Mouse (Mus musculus): ENCODE results near the gene Fnip1. TPM values are rescaled to one million over a fixed set of nuclear protein-coding genes. Genes with fewer than 3 reads are reported as not detected.
A peak's percentile ranks its signal among the peaks of the same experiment; 100 is the strongest.
"Not testable (repeated sequence)": the region's sequence is repeated elsewhere in the genome, so short reads cannot be mapped to it uniquely, and the experiment has no call there.

Fnip1 gene
- polyA plus RNA-seq (2015; fragmentation: Nextera tagmentation; extraction: Ambion mirVana), result 9.6 and 10.4 TPM in 2 replicates

DNA sequence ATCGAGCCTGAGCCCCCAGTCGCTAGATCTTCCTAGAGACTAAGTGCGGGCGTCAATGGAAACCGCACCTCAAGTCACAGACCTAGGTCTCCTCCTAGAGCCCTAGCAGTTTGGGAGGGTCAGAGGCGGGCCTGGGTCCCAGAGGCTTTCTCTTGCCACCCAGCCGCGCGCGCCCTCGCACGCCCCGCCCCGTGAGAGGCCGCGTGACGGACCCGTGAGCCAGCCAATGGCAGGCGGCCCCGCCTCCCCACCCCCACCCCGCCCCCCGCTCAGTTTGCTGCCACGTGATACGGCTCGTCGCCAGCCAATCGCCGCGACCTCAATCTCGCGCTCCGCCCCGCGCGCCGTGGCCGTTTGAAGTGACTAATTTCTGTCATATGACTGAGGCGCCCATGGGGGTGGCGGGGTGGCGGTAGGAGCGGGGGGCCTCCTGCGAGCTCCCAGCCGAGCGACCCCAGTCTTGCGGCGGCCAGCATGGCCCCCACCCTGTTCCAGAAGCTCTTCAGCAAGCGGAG, at the start of gene Fnip1:
Fnip1 (plus strand) TSS at position 377 of the 515 bp plus-strand sequence.
- Histone ChIP-seq H3K4me3 (peak within 1 kb of the TSS; percentile 91), H3K27ac (replicated peaks) (peak within 1 kb of the TSS; percentile 84), H3K36me3 (no peaks in the 10 kb centered on the region), H3K4me1 (replicated peaks) (peaks cover 33% of the 10 kb centered on the region), H3K27me3 (no peaks in the 10 kb centered on the region), H3K9ac (peak within 1 kb of the TSS; percentile 93), H3K4me2 (peak within 1 kb of the TSS; percentile 70), H3K9me3 (no peaks in the 10 kb centered on the region)
- under 1% methylated on average over 47 of the region's 47 CpGs for WGBS
- ATAC-seq (ENCODE audit: low read depth), result peak; percentile 97

DNA sequence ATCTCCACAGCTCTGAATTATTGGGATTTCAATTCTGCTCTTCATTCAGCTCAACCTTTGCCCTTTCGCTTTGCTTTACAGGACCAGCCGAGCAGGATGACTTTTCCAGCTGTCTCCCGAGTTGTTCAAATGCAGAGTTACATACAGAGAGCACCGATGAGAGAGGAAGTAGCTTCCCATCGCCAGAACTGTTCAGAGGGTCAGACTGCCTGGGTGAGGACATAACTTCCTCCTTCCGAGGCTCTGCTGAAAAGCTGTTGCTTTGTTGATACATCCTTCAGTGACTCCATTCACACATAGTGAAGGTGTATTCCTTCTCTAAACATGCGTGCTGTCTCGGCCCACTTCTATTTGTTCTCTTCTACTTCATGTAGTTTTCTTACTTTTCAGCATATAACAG, 47.6 kb upstream of the Fnip1 start:
- Histone ChIP-seq H3K4me1 (replicated peaks) (no peaks in the 10 kb centered on the region), H3K9me3 (no peaks in the 10 kb centered on the region), H3K9ac (no peak overlapping the region), H3K27me3 (no peaks in the 10 kb centered on the region), H3K4me2 (no peak overlapping the region), H3K4me3 (no peak overlapping the region), H3K27ac (replicated peaks) (no peak overlapping the region), H3K36me3 (no peaks in the 10 kb centered on the region)
- ATAC-seq (ENCODE audit: low read depth), result no peak
- 77% methylated on average over 8 of the region's 8 CpGs for WGBS

DNA sequence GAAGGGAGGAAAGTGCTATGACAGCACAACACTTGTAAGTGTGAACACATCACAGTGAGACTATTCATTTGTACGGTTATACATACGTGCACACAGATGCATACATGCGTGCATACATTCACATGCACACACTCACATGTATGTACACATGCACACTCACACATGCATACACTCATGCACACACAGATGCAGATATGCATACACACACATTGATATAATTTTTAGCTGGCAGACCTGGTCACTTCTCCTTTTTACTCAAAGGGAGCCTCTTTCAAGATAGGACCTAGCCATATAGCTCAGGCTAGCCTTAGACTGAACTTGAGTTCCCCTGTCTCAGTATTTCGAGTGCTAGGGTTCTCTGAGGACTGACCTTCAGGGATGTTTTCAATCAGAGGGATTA, 46.7 kb upstream of the Fnip1 start:
- Histone ChIP-seq H3K27me3 (no peaks in the 10 kb centered on the region), H3K4me3 (no peak overlapping the region), H3K9me3 (no peaks in the 10 kb centered on the region), H3K36me3 (no peaks in the 10 kb centered on the region), H3K27ac (replicated peaks) (no peak overlapping the region), H3K4me2 (no peak overlapping the region), H3K4me1 (replicated peaks) (no peaks in the 10 kb centered on the region), H3K9ac (no peak overlapping the region)
- ATAC-seq (ENCODE audit: low read depth), result no peak
- 86% methylated on average over 4 of the region's 4 CpGs for WGBS

DNA sequence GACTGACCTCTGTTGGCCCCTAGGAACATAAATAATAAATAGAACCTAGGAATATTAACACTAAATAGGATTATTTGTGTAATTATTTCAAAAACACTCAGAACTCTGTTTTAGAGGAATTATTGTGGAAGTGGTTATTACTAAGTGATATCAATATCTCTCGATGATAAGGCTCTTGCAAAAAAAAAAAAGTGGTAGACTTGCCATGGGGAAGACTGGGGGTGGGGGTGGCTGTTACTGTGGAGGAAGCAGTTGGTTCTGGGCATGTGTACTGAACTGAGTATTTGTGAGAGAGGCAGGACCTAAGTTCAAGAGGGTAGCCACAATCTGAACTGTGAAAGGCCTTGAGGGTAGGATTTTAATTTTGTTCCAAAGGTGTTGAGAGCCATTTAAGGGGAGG, 41.3 kb upstream of the Fnip1 start:
- H3K9me3 ChIP-seq, result no peaks in the 10 kb centered on the region
- H3K4me1 ChIP-seq (replicated peaks), result no peaks in the 10 kb centered on the region
- no peaks in the 10 kb centered on the region for H3K36me3 ChIP-seq
- no peak overlapping the region for H3K4me3 ChIP-seq
- 89% methylated on average over 1 of the region's 1 CpGs for WGBS
- no peak overlapping the region for H3K27ac ChIP-seq (replicated peaks)
- H3K4me2 ChIP-seq, result no peak overlapping the region
- ATAC-seq (ENCODE audit: low read depth), result no peak
- no peaks in the 10 kb centered on the region for H3K27me3 ChIP-seq
- H3K9ac ChIP-seq, result no peak overlapping the region

DNA sequence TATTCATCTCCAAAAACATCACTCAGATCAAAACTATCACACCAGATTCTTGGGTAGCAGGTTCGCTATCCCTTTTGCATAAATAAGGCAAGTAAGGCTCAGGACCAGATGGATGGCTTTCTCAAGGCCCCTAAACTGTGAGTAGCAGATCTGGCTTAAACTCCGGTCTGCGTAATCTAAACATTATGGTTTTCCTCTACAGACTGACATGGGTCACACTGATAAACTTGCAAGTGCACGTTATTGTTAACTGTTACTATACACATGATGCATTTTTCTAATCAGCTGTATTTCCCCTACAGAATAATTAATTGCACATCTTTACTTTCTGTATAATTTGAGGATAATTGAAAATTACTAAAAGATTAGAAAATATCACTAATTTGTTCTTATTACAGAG, 39.9 kb upstream of the Fnip1 start:
- ATAC-seq (ENCODE audit: low read depth), result no peak
- 90% methylated on average over 4 of the region's 4 CpGs for WGBS
- H3K4me2 ChIP-seq, result no peak overlapping the region
- H3K9ac ChIP-seq, result no peak overlapping the region
- no peak overlapping the region for H3K27ac ChIP-seq (replicated peaks)
- H3K4me3 ChIP-seq, result no peak overlapping the region
- no peaks in the 10 kb centered on the region for H3K36me3 ChIP-seq
- H3K9me3 ChIP-seq, result no peaks in the 10 kb centered on the region
- no peaks in the 10 kb centered on the region for H3K27me3 ChIP-seq
- no peaks in the 10 kb centered on the region for H3K4me1 ChIP-seq (replicated peaks)

DNA sequence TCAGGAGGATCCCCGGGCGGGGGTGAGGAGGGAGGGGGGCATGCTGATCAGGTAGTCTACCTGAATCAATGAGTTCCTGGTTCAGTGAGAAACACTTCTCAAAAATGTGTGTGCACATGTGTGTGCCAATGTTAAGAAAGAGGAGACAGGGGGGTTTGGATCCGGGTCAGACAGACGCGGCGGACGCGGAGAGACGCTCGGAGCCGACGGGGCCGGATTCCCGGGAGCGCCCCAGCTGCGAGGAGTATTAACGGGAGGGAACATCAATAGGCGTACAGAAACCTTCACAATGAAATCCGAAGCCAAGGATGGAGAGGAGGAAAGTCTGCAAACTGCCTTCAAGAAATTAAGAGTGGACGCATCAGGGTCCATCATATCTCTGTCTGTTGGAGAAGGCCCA, 37.2 kb upstream of the Fnip1 start:
- H3K9ac ChIP-seq; H3K4me1 ChIP-seq (replicated peaks); H3K9me3 ChIP-seq; H3K4me3 ChIP-seq; H3K27me3 ChIP-seq; H3K4me2 ChIP-seq; ATAC-seq (ENCODE audit: low read depth); H3K36me3 ChIP-seq; H3K27ac ChIP-seq (replicated peaks): not testable (repeated sequence)
- WGBS, result 93% methylated on average over 20 of the region's 20 CpGs

DNA sequence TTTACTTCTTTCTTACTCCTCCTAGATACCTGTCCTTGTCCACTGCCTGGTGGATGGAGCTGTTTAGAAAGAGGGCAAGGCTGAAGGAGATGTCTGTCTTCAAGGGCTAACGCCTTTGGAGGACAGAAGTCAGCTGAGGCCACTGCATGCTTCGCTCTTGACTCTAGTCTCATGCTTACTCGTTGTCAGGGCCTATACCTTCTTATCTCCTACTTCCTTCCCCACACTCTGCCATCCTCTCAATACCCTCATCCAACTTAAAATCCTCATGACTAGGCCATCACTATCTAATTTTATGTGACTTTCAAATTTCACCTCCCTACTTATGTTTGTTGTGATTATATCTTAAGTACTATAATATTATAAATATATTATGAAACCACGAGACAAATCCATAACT, 33.1 kb upstream of the Fnip1 start:
- Histone ChIP-seq H3K9me3 (no peaks in the 10 kb centered on the region), H3K36me3 (no peaks in the 10 kb centered on the region), H3K9ac (no peak overlapping the region), H3K4me1 (replicated peaks) (no peaks in the 10 kb centered on the region), H3K27ac (replicated peaks) (no peak overlapping the region), H3K4me2 (no peak overlapping the region), H3K27me3 (no peaks in the 10 kb centered on the region), H3K4me3 (no peak overlapping the region)
- 84% methylated on average over 4 of the region's 4 CpGs for WGBS
- ATAC-seq (ENCODE audit: low read depth), result no peak

DNA sequence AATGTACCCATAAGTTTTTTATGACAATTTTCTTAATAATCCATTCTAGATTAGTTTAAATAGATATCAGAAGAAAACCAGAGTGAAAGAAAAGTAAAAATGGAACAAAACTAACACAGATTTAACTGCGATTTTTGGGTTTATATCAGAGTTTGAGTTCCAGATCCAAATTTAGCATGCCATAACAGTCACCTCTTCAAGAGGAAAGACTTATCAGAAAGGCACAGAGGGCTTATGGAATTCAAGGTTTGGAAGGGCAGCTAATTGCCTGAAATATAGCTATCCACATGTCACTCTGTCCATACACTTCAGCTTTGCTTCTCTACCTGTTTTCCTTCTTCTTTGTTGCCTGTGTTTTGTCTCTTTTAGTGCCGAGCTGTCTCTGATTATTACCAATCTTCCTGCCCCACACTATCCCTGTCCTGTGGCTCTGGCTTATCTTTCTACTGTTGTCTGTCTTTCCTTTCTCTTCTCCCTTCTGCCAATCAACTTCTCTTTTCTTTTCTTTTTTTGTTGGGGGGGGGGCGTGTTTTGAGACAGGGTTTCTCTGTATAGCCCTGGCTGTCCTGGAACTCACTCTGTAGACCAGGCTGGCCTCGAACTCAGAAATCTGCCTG, 31.0 kb upstream of the Fnip1 start:
- Histone ChIP-seq H3K9me3 (no peaks in the 10 kb centered on the region), H3K4me2 (no peak overlapping the region), H3K27me3 (no peaks in the 10 kb centered on the region), H3K36me3 (no peaks in the 10 kb centered on the region), H3K9ac (no peak overlapping the region), H3K27ac (replicated peaks) (no peak overlapping the region), H3K4me3 (no peak overlapping the region), H3K4me1 (replicated peaks) (no peaks in the 10 kb centered on the region)
- WGBS, result 81% methylated on average over 4 of the region's 4 CpGs
- ATAC-seq (ENCODE audit: low read depth), result no peak

DNA sequence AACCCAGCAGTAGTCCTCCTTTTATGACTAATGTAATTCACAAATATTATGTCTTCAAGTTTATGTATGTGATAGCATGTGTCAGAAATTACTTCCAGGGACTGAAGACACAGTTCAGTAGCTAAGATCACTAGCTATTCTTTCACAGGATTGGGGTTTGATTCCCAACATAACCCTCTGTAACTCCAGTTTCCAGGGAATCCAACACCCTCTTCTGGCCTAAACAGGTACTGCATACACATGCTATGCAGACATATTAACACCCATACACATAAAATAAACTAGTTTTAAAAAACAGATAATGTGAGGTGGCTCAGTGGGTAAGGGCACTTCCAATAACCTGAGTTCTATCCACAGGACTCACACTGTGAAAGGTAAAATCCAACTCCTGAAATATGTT, 27.4 kb upstream of the Fnip1 start:
- Histone ChIP-seq H3K4me1 (replicated peaks) (0 out of 2 replicates have a peak, but pooled peaks cover 5% of the 10 kb centered on the region), H3K4me2 (no peak overlapping the region), H3K4me3 (no peak overlapping the region), H3K36me3 (no peaks in the 10 kb centered on the region), H3K27ac (replicated peaks) (no peak overlapping the region), H3K9ac (no peak overlapping the region), H3K9me3 (no peaks in the 10 kb centered on the region), H3K27me3 (no peaks in the 10 kb centered on the region)
- no peak for ATAC-seq (ENCODE audit: low read depth)

DNA sequence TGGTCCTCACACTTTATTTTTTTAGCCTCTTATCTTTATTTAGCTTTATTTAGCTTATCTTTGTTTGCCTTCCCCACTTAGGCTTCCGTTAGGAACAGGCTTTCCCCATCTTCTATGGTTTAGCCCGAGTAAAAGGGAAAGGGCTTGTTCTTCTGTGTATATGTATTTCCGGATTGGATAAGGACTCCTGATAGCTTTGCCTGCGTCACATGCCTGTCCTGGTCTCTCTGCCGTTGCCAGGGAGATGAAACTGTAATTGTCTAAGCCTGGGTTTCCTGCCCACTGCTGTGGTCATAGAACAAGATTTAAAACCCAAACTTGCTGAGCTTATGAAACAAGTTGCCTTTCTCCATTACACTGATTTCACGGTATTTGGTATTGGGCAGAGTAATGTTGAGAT, 25.0 kb upstream of the Fnip1 start:
- no peak overlapping the region for H3K9ac ChIP-seq
- no peaks in the 10 kb centered on the region for H3K9me3 ChIP-seq
- 0 out of 2 replicates have a peak, but pooled peaks cover 5% of the 10 kb centered on the region for H3K4me1 ChIP-seq (replicated peaks)
- ATAC-seq (ENCODE audit: low read depth), result no peak
- no peak overlapping the region for H3K4me3 ChIP-seq
- no peak overlapping the region for H3K4me2 ChIP-seq
- 34% methylated on average over 6 of the region's 6 CpGs for WGBS
- no peak overlapping the region for H3K27ac ChIP-seq (replicated peaks)
- H3K27me3 ChIP-seq, result no peaks in the 10 kb centered on the region
- H3K36me3 ChIP-seq, result no peaks in the 10 kb centered on the region

DNA sequence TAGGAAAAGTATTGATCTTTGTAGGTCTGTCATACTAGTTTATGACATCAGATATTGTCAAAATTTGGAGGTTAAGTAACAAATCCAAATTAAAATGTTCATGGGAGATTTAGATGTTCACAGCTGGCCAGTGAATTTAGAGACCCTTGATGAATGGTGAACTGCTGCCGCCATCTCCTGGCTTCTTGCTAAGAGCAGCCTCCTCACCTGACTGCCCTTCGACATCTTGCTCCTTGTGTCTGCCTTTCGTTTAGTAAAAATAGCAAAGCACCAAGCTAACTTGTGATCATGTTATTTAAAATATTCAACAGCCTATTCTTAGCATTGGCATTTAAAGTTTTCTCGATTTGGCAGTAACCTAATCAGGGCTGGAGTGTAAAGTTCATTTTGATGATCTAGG, 15.0 kb upstream of the Fnip1 start:
- ATAC-seq (ENCODE audit: low read depth), result no peak
- WGBS, result 79% methylated on average over 4 of the region's 4 CpGs

DNA sequence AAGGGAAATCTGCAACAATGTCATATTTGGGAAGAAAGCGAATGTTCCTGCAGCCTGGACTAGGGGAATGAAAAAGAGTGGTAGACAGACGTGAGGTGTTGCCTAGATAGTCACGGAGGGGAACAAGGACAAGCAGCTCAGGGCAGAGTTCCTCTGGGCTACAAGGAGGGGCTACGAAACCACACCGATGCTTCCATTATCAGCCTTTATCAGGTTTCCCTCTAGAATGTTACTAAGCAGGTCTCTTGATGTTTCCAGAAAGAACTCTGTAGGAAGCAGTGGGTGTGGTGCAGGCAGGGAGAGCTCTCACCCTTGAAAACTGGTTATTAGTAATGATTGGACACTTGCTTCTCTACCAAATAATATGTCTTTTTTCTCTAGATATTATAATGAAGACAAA, 11.7 kb upstream of the Fnip1 start:
- WGBS, result 88% methylated on average over 5 of the region's 5 CpGs
- H3K4me1 ChIP-seq (replicated peaks), result peaks cover 8% of the 10 kb centered on the region; the same call in 1 of the 2 replicates

More for the DNA sequence above, 15.0 kb upstream of the Fnip1 start:
- Histone ChIP-seq H3K9ac (no peak overlapping the region), H3K27ac (replicated peaks) (no peak overlapping the region), H3K36me3 (no peaks in the 10 kb centered on the region), H3K4me1 (replicated peaks) (no peaks in the 10 kb centered on the region), H3K27me3 (no peaks in the 10 kb centered on the region), H3K4me2 (no peak overlapping the region), H3K9me3 (no peaks in the 10 kb centered on the region), H3K4me3 (no peak overlapping the region)

DNA sequence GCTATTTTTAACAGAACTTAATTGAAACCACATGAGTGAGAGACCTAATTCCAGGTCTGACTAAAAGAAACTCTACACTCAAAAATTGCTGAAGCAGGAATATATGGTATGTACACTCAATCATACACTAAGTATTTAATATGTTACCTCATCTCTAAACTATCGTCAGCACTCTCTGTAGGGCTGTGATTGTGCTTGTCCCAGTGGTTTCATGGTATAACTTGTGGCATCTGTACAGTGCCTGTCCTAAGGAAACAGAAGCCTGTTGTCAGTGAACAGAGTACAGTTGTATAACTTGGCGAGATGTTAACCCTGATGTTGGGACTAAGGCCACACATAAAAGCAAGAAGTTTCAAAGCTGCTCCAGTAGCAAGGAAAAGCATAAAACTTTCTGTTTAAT, 10.9 kb upstream of the Fnip1 start:
- WGBS, result 74% methylated on average over 2 of the region's 2 CpGs
- ATAC-seq (ENCODE audit: low read depth), result no peak
- H3K27ac ChIP-seq (replicated peaks), result no peak overlapping the region
- H3K9me3 ChIP-seq, result no peaks in the 10 kb centered on the region
- no peak overlapping the region for H3K4me3 ChIP-seq
- no peaks in the 10 kb centered on the region for H3K36me3 ChIP-seq
- no peak overlapping the region for H3K9ac ChIP-seq
- H3K27me3 ChIP-seq, result no peaks in the 10 kb centered on the region
- H3K4me2 ChIP-seq, result no peak overlapping the region
- H3K4me1 ChIP-seq (replicated peaks), result peaks cover 8% of the 10 kb centered on the region; the same call in 1 of the 2 replicates

More for the DNA sequence above, 11.7 kb upstream of the Fnip1 start:
- H3K4me3 ChIP-seq, result no peak overlapping the region
- no peak overlapping the region for H3K9ac ChIP-seq
- H3K36me3 ChIP-seq, result no peaks in the 10 kb centered on the region
- H3K4me2 ChIP-seq, result no peak overlapping the region
- no peak for ATAC-seq (ENCODE audit: low read depth)
- no peak overlapping the region for H3K27ac ChIP-seq (replicated peaks)
- H3K9me3 ChIP-seq, result no peaks in the 10 kb centered on the region
- no peaks in the 10 kb centered on the region for H3K27me3 ChIP-seq
